Mouse (Mus musculus): Measurements from ENCODE around the gene Etnk1. TPM values are rescaled to one million over a fixed set of nuclear protein-coding genes. Genes with fewer than 3 reads are reported as not detected.

The Etnk1 gene
- total RNA-seq, 1 experiment from 2014 or later: 104 TPM

DNA sequence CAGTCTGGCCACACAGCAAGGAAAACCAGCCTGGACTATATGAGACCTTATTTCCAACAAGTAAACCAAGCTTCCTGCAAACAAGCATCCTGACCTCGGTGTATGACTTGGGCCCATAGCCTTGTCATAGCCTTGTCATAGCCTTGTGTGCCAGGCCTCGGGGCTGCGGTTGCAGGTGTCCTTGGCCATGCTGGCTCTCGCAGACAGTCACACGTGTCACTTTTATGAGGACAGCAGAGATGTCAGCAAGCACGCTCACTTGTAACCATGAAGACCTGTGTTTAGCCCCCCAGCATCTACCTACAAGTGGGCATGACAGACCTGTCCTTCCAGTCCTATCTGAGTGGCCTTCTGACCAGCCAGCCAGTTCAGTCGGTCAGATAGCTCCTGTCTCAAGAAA is 31.4 kb downstream of the Etnk1 start:
- no peak for ATAC-seq (replicated peaks; ENCODE audit: low read depth, poor library complexity, severe bottlenecking)

DNA sequence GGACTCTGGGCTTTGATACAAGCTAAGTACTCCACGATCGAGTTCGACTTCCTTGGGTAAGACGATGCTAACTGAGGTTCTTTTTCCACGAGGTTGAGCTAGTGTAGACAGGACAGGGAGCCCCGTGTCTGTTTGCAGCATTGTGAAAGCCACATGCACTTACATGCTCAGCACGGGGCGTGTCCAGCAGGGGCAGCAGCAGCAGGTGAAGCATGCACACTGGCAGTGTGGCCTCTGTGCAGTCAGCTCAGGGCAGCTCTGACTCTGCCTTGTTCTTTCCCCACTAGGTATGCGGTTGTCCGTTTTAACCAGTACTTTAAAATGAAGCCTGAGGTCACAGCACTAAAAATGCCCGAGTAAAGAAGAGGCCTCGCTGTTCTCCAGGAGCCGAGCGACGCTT is 36.1 kb downstream of the Etnk1 start:
- no peak for ATAC-seq (replicated peaks; ENCODE audit: low read depth, poor library complexity, severe bottlenecking)

GRCm38 (mm10) chr6:143208880-143209279 is 41.9 kb downstream of the Etnk1 start:
- ATAC-seq (replicated peaks; ENCODE audit: low read depth, poor library complexity, severe bottlenecking): no peak

GRCm38 (mm10) chr6:143212766-143213165 is 45.7 kb downstream of the Etnk1 start:
- ATAC-seq (replicated peaks; ENCODE audit: low read depth, poor library complexity, severe bottlenecking): no peak

DNA sequence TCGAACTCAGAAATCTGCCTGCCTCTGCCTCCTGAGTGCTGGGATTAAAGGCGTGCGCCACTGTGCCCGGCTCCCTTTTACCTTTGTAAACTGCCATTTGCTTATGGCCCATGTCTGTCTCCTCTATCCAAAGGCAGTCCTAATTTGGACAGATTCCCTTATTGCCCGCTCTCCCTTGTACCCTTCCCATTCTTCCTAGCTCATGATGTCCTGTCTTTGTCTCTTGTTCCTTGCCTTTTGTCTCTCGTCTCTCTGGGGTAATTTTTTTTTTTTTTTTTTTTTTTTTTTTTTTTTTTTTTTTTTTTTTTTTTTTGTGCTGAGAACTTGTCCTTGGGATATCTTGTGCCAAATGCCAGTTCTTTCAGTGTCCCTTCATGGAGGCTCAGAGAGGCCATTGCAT is 46.4 kb downstream of the Etnk1 start:
- no peak for ATAC-seq (replicated peaks; ENCODE audit: low read depth, poor library complexity, severe bottlenecking)

DNA sequence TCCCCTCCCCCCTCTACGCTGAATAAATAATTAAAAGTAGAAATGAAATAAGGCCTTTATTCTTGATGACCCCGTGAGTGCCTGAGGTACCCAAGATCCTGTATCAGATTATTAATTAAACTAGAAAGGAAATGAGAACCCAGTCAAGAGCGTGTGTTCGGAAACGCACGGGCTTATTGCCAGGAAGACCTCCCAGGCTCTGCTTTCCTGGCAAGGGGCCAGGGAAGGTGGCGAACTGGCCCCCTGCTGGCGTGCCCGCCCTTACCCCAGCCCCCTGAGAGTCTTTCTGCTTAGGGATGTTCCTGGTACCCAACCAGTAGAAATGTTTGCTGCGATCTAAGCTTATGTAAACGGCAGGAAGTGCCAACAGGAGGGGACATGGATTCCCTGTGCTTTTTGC is 49.2 kb downstream of the Etnk1 start:
- ATAC-seq (replicated peaks; ENCODE audit: low read depth, poor library complexity, severe bottlenecking): no peak

- peak; percentile 88 for ATAC-seq (replicated peaks; ENCODE audit: low read depth, poor library complexity, severe bottlenecking)
Measured at GRCm38 (mm10) chr6:143219347-143219746, 52.3 kb downstream of the Etnk1 start.

DNA sequence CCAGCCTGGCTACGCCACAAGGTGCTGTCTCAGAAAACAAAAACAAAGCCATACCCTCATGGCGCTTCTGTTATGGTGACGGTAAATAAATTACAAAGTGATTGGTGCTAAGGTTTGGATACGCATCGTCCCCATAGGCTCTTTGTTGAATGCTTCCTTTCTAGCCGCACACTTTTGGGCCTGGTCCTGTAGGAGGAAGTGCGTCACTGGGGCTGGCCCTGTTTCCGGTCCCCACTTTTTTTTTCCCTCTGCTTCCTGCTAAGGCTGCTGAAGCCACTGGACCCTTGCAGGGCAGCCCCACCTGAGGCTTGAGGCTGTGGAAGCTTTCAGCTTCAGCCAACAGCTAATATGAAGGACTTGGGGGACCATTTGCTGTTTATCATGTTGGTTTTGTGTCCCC is 54.2 kb downstream of the Etnk1 start:
- 0 out of 2 replicates have a peak, but pooled peaks have one; percentile 31 for ATAC-seq (replicated peaks; ENCODE audit: low read depth, poor library complexity, severe bottlenecking)

DNA sequence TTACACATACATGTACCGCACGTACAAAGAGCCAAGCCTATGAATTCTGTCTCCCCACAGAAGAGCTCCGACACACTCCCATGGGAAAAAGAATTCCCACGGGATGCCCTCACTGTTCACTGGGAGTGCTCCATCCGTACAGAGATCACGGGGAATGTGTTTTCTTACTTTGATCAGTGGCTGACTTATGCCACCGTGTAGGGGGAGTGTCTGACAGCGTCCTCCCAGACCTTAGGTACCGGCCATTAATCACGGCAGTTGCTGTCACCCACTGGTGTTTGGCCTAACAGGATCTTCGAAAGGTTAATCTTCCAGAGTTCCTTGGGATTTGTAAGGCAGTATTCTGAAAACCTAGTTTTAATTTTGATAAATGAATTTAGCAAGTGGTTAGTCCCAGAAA is 57.0 kb downstream of the Etnk1 start:
- ATAC-seq (replicated peaks; ENCODE audit: low read depth, poor library complexity, severe bottlenecking): no peak

DNA sequence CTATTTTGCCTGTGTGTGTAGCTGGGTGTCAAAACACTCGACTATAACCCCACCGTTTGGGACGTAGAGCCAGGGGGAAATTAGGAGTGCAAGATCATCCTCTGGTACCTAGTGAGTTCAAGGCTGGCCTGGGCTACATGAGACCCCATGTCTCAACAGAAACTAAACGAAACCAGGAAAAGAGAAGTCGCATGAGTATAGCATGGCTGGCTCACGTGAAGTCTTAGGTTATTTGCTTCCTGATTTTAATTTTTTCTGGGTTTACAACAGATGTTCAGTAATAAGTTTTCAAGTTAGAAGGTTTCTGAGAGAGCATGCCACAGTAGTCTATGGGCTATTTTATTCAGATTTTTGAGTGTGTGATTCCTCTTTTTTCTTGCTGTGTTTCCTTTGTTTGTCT is 57.9 kb downstream of the Etnk1 start:
- ATAC-seq (replicated peaks; ENCODE audit: low read depth, poor library complexity, severe bottlenecking): peak; percentile 54; the same call in 1 of the 2 replicates

DNA sequence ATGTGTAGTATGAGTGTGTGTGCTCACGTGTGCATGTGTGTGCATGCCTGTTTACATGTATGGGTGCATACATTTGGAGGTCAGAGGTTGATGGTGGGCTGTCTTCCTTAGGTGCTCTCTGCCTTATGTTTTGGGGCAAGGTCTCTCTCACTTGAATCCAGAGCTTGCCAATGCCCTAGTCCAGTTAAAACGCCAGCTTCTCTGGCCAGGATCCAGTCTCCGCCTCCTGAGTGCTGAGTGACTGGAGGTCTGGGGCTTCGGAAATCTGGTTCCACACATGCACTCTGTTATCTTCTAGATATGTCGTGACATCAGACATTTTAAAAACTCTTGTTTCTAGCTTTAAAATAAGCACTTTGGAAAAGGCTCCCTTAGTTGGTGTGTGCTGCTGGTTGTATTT is 61.7 kb downstream of the Etnk1 start:
- no peak for ATAC-seq (replicated peaks; ENCODE audit: low read depth, poor library complexity, severe bottlenecking)

DNA sequence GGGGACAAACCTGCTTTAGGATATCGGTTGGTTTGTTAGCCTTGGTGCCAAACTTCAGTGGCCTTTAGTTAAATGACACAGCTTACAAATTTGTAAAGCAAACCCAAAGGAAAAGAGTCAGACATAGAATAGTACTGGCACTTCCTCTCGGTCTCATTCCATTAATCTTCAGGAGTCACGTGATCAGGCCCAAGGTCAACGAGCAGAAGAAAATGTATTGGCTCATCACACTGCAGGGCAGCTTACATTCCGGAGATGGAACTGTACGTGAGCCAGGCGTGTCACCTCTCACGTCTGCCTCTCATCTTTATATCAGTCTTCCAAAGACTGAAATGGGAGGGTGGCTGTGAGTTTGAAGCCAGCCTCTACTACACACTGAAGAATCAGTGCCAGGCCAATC is 62.9 kb downstream of the Etnk1 start:
- ATAC-seq (replicated peaks; ENCODE audit: low read depth, poor library complexity, severe bottlenecking): no peak

DNA sequence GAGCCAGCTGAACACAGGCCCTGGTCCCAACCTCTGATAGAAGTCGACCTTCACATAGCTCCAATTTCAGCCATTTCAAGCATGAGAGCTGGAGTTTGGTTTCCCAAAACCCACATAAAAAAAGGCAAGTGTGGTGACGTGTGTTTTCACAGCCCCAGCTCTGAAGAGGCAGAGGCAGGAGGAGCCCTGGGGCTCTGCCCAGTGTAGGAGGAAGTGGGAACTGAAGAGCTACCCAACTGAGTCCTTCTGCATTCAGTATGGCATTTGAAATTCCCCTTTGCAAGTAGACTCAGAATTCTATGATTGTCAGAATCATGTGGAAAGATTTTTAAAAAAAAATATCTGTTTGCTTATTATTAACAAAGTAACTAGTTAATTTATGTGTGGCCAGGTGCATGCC is 63.9 kb downstream of the Etnk1 start:
- ATAC-seq (replicated peaks; ENCODE audit: low read depth, poor library complexity, severe bottlenecking): peak; percentile 63; the same call in 1 of the 2 replicates

- no peak for ATAC-seq (replicated peaks; ENCODE audit: low read depth, poor library complexity, severe bottlenecking)
Measured at GRCm38 (mm10) chr6:143232718-143233117, 65.7 kb downstream of the Etnk1 start.

GRCm38 (mm10) chr6:143234868-143235267 is 67.8 kb downstream of the Etnk1 start:
- ATAC-seq (replicated peaks; ENCODE audit: low read depth, poor library complexity, severe bottlenecking): no peak

GRCm38 (mm10) chr6:143239362-143240074 is 72.5 kb downstream of the Etnk1 start:
- ATAC-seq (replicated peaks; ENCODE audit: low read depth, poor library complexity, severe bottlenecking): no peak

- ATAC-seq (replicated peaks; ENCODE audit: low read depth, poor library complexity, severe bottlenecking): no peak
Measured at GRCm38 (mm10) chr6:143243191-143243590, 76.2 kb downstream of the Etnk1 start.

GRCm38 (mm10) chr6:143257921-143258320 is 90.9 kb downstream of the Etnk1 start:
- ATAC-seq (replicated peaks; ENCODE audit: low read depth, poor library complexity, severe bottlenecking): no peak

DNA sequence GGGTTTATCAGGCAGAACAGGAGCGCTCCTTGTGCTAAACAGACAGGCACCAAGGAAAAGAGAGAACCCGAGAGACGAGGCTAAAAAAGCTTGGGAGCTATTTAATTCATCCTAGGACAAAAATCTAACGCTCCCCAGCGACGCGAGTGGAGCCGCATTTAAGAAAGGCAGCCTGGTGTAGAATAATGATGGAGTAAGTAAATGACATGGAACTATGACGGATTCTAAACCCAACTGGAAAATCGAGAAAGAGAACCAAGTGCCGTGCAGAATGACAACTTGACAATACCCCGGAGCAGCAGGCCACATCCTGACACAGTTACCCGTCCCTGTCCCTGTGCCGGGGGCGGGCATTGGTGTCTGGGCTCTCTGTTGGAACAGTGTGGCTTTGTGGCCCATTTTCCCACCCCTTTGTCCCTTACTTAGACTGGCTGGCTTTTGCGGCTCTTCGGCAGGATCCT is 92.2 kb downstream of the Etnk1 start:
- no peak for ATAC-seq (replicated peaks; ENCODE audit: low read depth, poor library complexity, severe bottlenecking)

- no peak for ATAC-seq (replicated peaks; ENCODE audit: low read depth, poor library complexity, severe bottlenecking)
Measured at GRCm38 (mm10) chr6:143259870-143260559, 93.0 kb downstream of the Etnk1 start.

GRCm38 (mm10) chr6:143260560-143261288 is 93.7 kb downstream of the Etnk1 start:
- no peak for ATAC-seq (replicated peaks; ENCODE audit: low read depth, poor library complexity, severe bottlenecking)
